Mouse (Mus musculus): ENCODE data around the gene Gsx2. TPM values are rescaled to one million over a fixed set of nuclear protein-coding genes. Genes with fewer than 3 reads are reported as not detected.

Gsx2 gene
- polyA plus RNA-seq (2014; fragmentation: Nextera tagmentation; extraction: Ambion mirVana), result 20.1 and 23.1 TPM in 2 replicates

- Histone ChIP-seq H3K9ac (ENCODE audit: low read length) (peak within 1 kb of the TSS; percentile 67), H3K36me3 (ENCODE audit: control insufficient read depth, insufficient read depth, low read length) (no peaks in the 10 kb centered on the region), H3K27ac (ENCODE audit: low read depth, low read length) (0 out of 2 replicates have a peak within 1 kb of the TSS, but pooled peaks have one; percentile 21), H3K9me3 (ENCODE audit: control insufficient read depth, low read length) (no peaks in the 10 kb centered on the region), H3K4me3 (ENCODE audit: low read depth, low read length) (peak within 1 kb of the TSS; percentile 47), H3K4me1 (replicated peaks; ENCODE audit: control insufficient read depth, insufficient read depth, low read length) (peaks cover 30% of the 10 kb centered on the region), H3K4me2 (ENCODE audit: low read depth, low read length, severe bottlenecking) (peak within 1 kb of the TSS; percentile 52), H3K27me3 (ENCODE audit: control insufficient read depth, insufficient read depth, low read length) (peaks cover 87% of the 10 kb centered on the region)
- DNase-seq (ENCODE audit: low spot score), result peak; percentile 76
- peak; percentile 68 for ATAC-seq (replicated peaks; ENCODE audit: low FRiP score)
- under 1% methylated on average over 37 of the region's 41 CpGs for WGBS
Measured at GRCm38 (mm10) chr5:75075383-75075941, at the start of gene Gsx2. TSS of gene Gsx2 (plus strand) at chr5:75075601.

- DNase-seq (ENCODE audit: low spot score) (no peak), ATAC-seq (replicated peaks; ENCODE audit: low FRiP score) (no peak)
- 81% methylated on average over 3 of the region's 3 CpGs for WGBS
- H3K4me2 ChIP-seq (ENCODE audit: low read depth, low read length, severe bottlenecking), result no peak overlapping the region
- H3K9ac ChIP-seq (ENCODE audit: low read length), result no peak overlapping the region
- no peaks in the 10 kb centered on the region for H3K27me3 ChIP-seq (ENCODE audit: control insufficient read depth, insufficient read depth, low read length)
- no peak overlapping the region for H3K27ac ChIP-seq (ENCODE audit: low read depth, low read length)
- H3K4me3 ChIP-seq (ENCODE audit: low read depth, low read length), result no peak overlapping the region
- no peaks in the 10 kb centered on the region for H3K9me3 ChIP-seq (ENCODE audit: control insufficient read depth, low read length)
- no peaks in the 10 kb centered on the region; the same call in 1 of the 2 replicates for H3K36me3 ChIP-seq (ENCODE audit: control insufficient read depth, insufficient read depth, low read length)
- H3K4me1 ChIP-seq (replicated peaks; ENCODE audit: control insufficient read depth, insufficient read depth, low read length), result no peaks in the 10 kb centered on the region
Measured at GRCm38 (mm10) chr5:75035475-75035874, 39.9 kb upstream of the Gsx2 start.

- Histone ChIP-seq H3K27ac (ENCODE audit: low read depth, low read length) (no peak overlapping the region), H3K4me3 (ENCODE audit: low read depth, low read length) (no peak overlapping the region), H3K9ac (ENCODE audit: low read length) (no peak overlapping the region), H3K4me1 (replicated peaks; ENCODE audit: control insufficient read depth, insufficient read depth, low read length) (peaks cover 5% of the 10 kb centered on the region; the same call in 1 of the 2 replicates), H3K4me2 (ENCODE audit: low read depth, low read length, severe bottlenecking) (no peak overlapping the region), H3K9me3 (ENCODE audit: control insufficient read depth, low read length) (no peaks in the 10 kb centered on the region), H3K36me3 (ENCODE audit: control insufficient read depth, insufficient read depth, low read length) (no peaks in the 10 kb centered on the region; the same call in 1 of the 2 replicates), H3K27me3 (ENCODE audit: control insufficient read depth, insufficient read depth, low read length) (no peaks in the 10 kb centered on the region)
- ATAC-seq (replicated peaks; ENCODE audit: low FRiP score) (no peak), DNase-seq (ENCODE audit: low spot score) (no peak)
- 97% methylated on average over 1 of the region's 1 CpGs for WGBS
Measured at GRCm38 (mm10) chr5:75039307-75039706, 36.1 kb upstream of the Gsx2 start.

GRCm38 (mm10) chr5:75043011-75043445, 32.4 kb upstream of the Gsx2 start:
- no peaks in the 10 kb centered on the region for H3K9me3 ChIP-seq (ENCODE audit: control insufficient read depth, low read length)
- ATAC-seq (replicated peaks; ENCODE audit: low FRiP score), result no peak
- H3K27ac ChIP-seq (ENCODE audit: low read depth, low read length), result no peak overlapping the region
- no peaks in the 10 kb centered on the region; the same call in 1 of the 2 replicates for H3K36me3 ChIP-seq (ENCODE audit: control insufficient read depth, insufficient read depth, low read length)
- 61% methylated on average over 9 of the region's 9 CpGs for WGBS
- peak overlapping the region; percentile 83 for H3K4me2 ChIP-seq (ENCODE audit: low read depth, low read length, severe bottlenecking)
- H3K27me3 ChIP-seq (ENCODE audit: control insufficient read depth, insufficient read depth, low read length), result no peaks in the 10 kb centered on the region
- H3K4me1 ChIP-seq (replicated peaks; ENCODE audit: control insufficient read depth, insufficient read depth, low read length), result peaks cover 5% of the 10 kb centered on the region; the same call in 1 of the 2 replicates
- H3K9ac ChIP-seq (ENCODE audit: low read length), result peak overlapping the region; percentile 85; the same call in 1 of the 2 replicates
- DNase-seq (ENCODE audit: low spot score), result no peak
- H3K4me3 ChIP-seq (ENCODE audit: low read depth, low read length), result peak overlapping the region; percentile 66

- H3K27me3 ChIP-seq (ENCODE audit: control insufficient read depth, insufficient read depth, low read length), result no peaks in the 10 kb centered on the region
- peak overlapping the region; percentile 37; the same call in 1 of the 2 replicates for H3K27ac ChIP-seq (ENCODE audit: low read depth, low read length)
- WGBS, result under 1% methylated on average over 30 of the region's 36 CpGs
- no peaks in the 10 kb centered on the region for H3K9me3 ChIP-seq (ENCODE audit: control insufficient read depth, low read length)
- peak overlapping the region; percentile 66 for H3K4me3 ChIP-seq (ENCODE audit: low read depth, low read length)
- DNase-seq (ENCODE audit: low spot score), result no peak
- peak overlapping the region; percentile 85 for H3K9ac ChIP-seq (ENCODE audit: low read length)
- peak overlapping the region; percentile 83 for H3K4me2 ChIP-seq (ENCODE audit: low read depth, low read length, severe bottlenecking)
- ATAC-seq (replicated peaks; ENCODE audit: low FRiP score), result peak; percentile 84
- peaks cover 5% of the 10 kb centered on the region; the same call in 1 of the 2 replicates for H3K4me1 ChIP-seq (replicated peaks; ENCODE audit: control insufficient read depth, insufficient read depth, low read length)
- no peaks in the 10 kb centered on the region for H3K36me3 ChIP-seq (ENCODE audit: control insufficient read depth, insufficient read depth, low read length)
Measured at GRCm38 (mm10) chr5:75043621-75044301, 31.6 kb upstream of the Gsx2 start.

- Histone ChIP-seq H3K27me3 (ENCODE audit: control insufficient read depth, insufficient read depth, low read length) (no peaks in the 10 kb centered on the region), H3K9me3 (ENCODE audit: control insufficient read depth, low read length) (no peaks in the 10 kb centered on the region), H3K4me2 (ENCODE audit: low read depth, low read length, severe bottlenecking) (peak within 1 kb of the TSS; percentile 83), H3K4me3 (ENCODE audit: low read depth, low read length) (peak within 1 kb of the TSS; percentile 66), H3K36me3 (ENCODE audit: control insufficient read depth, insufficient read depth, low read length) (no peaks in the 10 kb centered on the region), H3K4me1 (replicated peaks; ENCODE audit: control insufficient read depth, insufficient read depth, low read length) (peaks cover 5% of the 10 kb centered on the region; the same call in 1 of the 2 replicates), H3K9ac (ENCODE audit: low read length) (peak within 1 kb of the TSS; percentile 85), H3K27ac (ENCODE audit: low read depth, low read length) (peak within 1 kb of the TSS; percentile 37; the same call in 1 of the 2 replicates)
- peak; percentile 91 for ATAC-seq (replicated peaks; ENCODE audit: low FRiP score)
- WGBS, result under 1% methylated on average over 28 of the region's 90 CpGs
- peak; percentile 93 for DNase-seq (ENCODE audit: low spot score)
Measured at GRCm38 (mm10) chr5:75044310-75044904, 31.0 kb upstream of the Gsx2 start, which contains the start of gene Chic2. TSS of gene Chic2 (minus strand) at chr5:75044774.

- DNase-seq (ENCODE audit: low spot score) (no peak), ATAC-seq (replicated peaks; ENCODE audit: low FRiP score) (no peak)
- peaks cover 5% of the 10 kb centered on the region; the same call in 1 of the 2 replicates for H3K4me1 ChIP-seq (replicated peaks; ENCODE audit: control insufficient read depth, insufficient read depth, low read length)
- no peak overlapping the region for H3K27ac ChIP-seq (ENCODE audit: low read depth, low read length)
- no peak overlapping the region for H3K4me3 ChIP-seq (ENCODE audit: low read depth, low read length)
- H3K4me2 ChIP-seq (ENCODE audit: low read depth, low read length, severe bottlenecking), result no peak overlapping the region
- H3K36me3 ChIP-seq (ENCODE audit: control insufficient read depth, insufficient read depth, low read length), result no peaks in the 10 kb centered on the region
- no peaks in the 10 kb centered on the region for H3K27me3 ChIP-seq (ENCODE audit: control insufficient read depth, insufficient read depth, low read length)
- H3K9ac ChIP-seq (ENCODE audit: low read length), result no peak overlapping the region
- 92% methylated on average over 7 of the region's 7 CpGs for WGBS
- H3K9me3 ChIP-seq (ENCODE audit: control insufficient read depth, low read length), result no peaks in the 10 kb centered on the region
Measured at GRCm38 (mm10) chr5:75045371-75045770, 30.0 kb upstream of the Gsx2 start.

GRCm38 (mm10) chr5:75046681-75047321, 28.6 kb upstream of the Gsx2 start:
- Histone ChIP-seq H3K27me3 (ENCODE audit: control insufficient read depth, insufficient read depth, low read length) (no peaks in the 10 kb centered on the region), H3K4me2 (ENCODE audit: low read depth, low read length, severe bottlenecking) (no peak overlapping the region), H3K4me3 (ENCODE audit: low read depth, low read length) (no peak overlapping the region), H3K9me3 (ENCODE audit: control insufficient read depth, low read length) (no peaks in the 10 kb centered on the region), H3K4me1 (replicated peaks; ENCODE audit: control insufficient read depth, insufficient read depth, low read length) (peaks cover 5% of the 10 kb centered on the region; the same call in 1 of the 2 replicates), H3K36me3 (ENCODE audit: control insufficient read depth, insufficient read depth, low read length) (no peaks in the 10 kb centered on the region), H3K9ac (ENCODE audit: low read length) (no peak overlapping the region), H3K27ac (ENCODE audit: low read depth, low read length) (no peak overlapping the region)
- WGBS, result 65% methylated on average over 15 of the region's 15 CpGs
- ATAC-seq (replicated peaks; ENCODE audit: low FRiP score), result no peak
- DNase-seq (ENCODE audit: low spot score), result no peak
